Mouse (Mus musculus) frontal cortex, adult 2 months (tissue): ENCODE data around the gene Adamts2. TPM values are rescaled to one million over a fixed set of nuclear protein-coding genes. Genes with fewer than 3 reads are reported as not detected.
A peak's percentile ranks its signal among the peaks of the same experiment; 100 is the strongest.

Experiments used
- DNase-seq, 2 experiments: peaks; one replicate each; pipeline ENCODE4 v3.0.0; 2022; ENCODE audit warnings: low spot score in 1 of 2; ENCODE audit errors: extremely low spot score in 1 of 2
- polyA plus RNA-seq: library from polyadenylated mRNA; depleted of rRNA; stranded (reverse); fragments of >200 nt; gene quantifications from 2 replicates; pipeline ENCODE4 v1.2.3, GENCODE M21; 2012

Gene Adamts2
- polyA plus RNA-seq, 1 experiment, result 7.5 TPM

GRCm38 (mm10) chr11:50718862-50719261 is 117.0 kb downstream of the Adamts2 start:
- DNase-seq, result no peak

DNA sequence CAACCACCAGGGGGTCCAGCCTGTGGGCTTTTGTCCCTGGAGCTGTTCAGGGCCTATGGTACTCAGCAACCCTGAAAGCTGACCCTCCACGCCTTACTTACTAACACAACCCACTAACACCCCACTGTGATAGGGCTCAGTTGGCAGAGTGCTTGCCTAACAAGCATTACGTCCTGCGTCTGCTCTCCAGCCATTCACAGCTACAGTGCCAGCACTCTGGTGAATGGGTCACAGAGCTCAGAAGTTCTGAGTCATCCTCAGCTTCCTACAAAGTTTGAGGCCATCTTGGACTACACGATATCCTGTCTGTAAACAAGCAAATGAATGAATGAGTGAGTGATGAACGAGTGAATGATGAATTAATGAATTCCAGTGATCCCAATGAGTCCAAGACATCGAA is 118.5 kb downstream of the Adamts2 start:
- no peak for DNase-seq

DNA sequence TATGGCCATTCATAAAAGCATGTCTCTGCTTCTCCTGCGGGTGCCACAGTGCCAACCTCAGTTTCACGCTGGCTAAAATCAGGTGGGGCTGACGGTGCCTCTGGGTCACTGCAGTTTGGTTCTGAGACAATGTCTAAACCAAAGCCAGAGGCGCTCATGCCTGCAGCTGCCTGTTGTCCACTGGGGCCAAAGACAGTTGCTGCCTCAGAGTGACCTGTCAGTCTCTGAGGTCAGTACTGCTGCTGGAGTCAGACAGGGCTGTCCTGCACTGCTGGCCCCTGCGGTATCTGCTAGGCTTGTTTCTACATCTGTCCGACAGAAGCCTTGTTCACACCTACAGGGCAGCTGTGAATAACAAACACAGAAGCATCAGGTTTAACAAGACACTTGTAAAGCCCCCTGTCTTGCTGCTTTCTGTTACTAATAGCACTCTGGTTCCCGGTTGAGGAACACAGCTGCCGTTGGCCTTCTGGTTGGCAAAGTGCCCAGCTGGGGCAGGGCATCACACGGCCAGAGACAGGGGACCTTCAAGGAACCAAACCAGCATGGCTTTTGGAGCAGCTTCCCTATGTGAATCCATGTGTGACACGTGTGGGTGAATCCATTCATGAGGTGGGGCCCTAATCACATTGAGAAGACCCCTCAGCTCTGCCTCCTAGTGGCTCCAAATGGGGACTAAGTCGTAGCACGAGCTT is 119.1 kb downstream of the Adamts2 start:
- no peak for DNase-seq

GRCm38 (mm10) chr11:50725595-50725994 is 123.7 kb downstream of the Adamts2 start:
- DNase-seq, result no peak

- DNase-seq, result no peak
Measured at GRCm38 (mm10) chr11:50726035-50726434, 124.2 kb downstream of the Adamts2 start.

DNA sequence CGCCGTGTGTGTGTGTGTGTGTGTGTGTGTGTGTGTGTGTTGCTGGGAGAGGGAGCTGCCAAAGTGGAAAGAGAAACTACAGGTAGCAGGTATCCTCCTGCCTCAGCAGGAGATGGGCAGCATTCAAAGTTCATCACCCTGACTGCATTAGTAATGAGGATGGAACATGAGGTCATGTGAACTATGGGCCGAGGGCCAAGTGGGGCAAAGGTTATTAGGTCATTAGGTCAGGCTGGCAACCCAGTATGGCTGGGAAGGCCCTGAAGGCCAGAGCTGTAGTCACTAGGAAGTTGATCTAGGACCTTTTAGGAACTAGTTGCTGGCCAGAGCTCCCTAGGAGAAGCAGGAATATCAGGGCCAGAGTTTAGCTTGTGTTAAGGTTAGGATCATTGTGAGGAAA is 131.3 kb downstream of the Adamts2 start:
- no peak for DNase-seq

DNA sequence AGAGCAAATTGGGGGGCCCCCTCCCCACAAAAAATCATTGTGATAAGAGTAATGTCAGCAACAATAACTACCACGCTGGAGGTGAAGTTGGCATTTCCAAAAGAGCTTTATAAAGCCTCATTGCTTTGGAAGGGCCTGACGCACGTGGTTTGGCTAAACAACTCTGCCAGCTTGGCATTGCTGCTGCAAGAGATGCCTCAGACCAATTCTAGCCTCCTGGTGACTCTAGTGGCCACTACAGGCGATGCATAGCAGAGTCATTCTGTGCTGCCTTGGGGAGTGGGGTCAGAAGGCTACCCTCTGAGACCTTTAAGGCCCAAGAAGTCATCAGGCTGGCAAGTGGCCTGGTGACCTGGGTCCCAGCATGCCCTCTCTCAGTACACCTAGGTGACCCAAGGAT is 132.2 kb downstream of the Adamts2 start:
- DNase-seq, result peak in 1 of 2 experiments; percentile 8

DNA sequence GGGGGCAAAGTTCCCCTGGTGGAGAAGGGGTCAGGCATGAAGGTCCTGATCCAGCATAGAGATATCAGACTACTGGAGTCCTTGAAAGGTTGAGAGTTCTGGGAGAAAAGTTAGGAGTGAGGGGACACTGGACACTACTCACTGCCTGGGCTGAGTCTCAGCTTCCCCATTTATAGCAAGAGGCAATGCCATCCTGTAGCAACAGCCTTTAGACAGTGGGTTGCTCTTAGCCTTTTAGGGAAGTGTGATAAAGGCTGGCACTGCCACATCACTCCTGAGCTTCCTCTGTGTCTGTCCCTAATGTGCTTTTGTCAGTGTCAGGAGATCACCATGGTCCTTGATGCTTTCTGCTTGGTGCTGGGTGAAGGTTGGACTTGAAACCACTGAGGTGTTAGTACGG is 134.7 kb downstream of the Adamts2 start:
- DNase-seq, result no peak

GRCm38 (mm10) chr11:50738436-50738835 is 136.6 kb downstream of the Adamts2 start:
- no peak for DNase-seq

- DNase-seq, result no peak
Measured at GRCm38 (mm10) chr11:50739453-50739852, 137.6 kb downstream of the Adamts2 start.

DNA sequence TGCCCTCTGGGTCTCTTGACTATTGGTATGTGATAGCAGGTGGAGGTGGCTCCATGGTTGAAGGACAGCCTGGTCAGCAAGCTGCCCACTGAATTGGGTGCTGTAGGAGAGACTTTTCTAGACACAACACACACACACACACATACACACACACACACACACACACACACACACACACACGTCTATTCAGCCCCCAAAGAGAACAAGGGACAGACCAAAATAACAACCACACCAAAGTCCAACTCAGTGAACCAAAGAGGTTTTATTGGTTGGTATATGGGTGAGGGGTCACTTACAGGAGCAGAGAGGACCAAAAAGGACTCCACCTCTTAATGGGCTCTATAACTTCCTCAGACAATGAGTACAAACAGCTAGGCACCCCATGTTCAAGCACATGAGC is 140.3 kb downstream of the Adamts2 start:
- no peak for DNase-seq

DNA sequence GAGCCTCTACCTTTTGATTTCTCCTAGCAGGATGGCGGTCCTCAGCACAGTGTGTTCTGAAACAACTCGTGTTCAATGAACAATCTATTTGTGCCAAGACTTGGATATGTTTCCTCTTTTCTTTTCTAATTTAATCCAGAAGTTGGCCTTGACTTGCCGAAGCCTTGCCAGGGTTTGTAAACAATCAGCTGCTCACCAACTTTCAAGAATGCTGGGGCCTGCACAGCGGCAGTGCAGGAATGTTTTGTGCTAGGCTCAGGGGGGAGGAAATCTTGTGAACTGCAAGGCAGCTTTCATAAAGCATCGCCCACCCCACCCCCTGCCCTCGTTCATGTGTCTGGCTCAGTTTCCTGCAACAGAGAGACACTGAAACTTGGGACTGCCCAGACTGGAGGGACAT is 143.1 kb downstream of the Adamts2 start:
- peak; percentile 40 to 56 for DNase-seq

- no peak for DNase-seq
Measured at GRCm38 (mm10) chr11:50746508-50746907, 144.6 kb downstream of the Adamts2 start.

- DNase-seq, result no peak
Measured at GRCm38 (mm10) chr11:50750983-50751585, 149.2 kb downstream of the Adamts2 start.

DNA sequence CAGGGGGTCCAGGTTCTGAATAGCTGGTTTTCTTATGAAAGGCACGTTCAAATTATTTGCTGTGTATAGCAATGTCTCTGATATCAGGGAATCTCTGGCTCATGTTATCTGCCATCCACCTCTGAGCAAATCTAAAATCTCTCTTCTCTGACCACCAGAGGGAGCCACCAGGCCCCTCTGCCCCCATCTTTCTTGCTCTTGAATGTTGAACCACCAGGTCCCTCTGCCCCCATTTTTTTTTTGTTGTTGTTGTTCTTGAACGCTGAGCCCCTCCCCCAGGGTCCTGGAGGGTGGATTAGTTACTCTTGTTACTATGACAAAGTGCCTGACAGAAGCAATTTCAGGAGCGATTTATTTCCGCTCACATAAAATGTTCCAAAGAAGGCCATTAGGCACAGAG is 155.9 kb downstream of the Adamts2 start:
- DNase-seq, result peak in 1 of 2 experiments; percentile 21

- DNase-seq, result peak in 1 of 2 experiments; percentile 20
Measured at GRCm38 (mm10) chr11:50766461-50766860, 164.6 kb downstream of the Adamts2 start.

GRCm38 (mm10) chr11:50767039-50767438 is 165.2 kb downstream of the Adamts2 start:
- DNase-seq, result peak in 1 of 2 experiments; percentile 54

- DNase-seq, result peak; percentile 78 to 96
Measured at GRCm38 (mm10) chr11:50768995-50769749, 167.3 kb downstream of the Adamts2 start.

DNA sequence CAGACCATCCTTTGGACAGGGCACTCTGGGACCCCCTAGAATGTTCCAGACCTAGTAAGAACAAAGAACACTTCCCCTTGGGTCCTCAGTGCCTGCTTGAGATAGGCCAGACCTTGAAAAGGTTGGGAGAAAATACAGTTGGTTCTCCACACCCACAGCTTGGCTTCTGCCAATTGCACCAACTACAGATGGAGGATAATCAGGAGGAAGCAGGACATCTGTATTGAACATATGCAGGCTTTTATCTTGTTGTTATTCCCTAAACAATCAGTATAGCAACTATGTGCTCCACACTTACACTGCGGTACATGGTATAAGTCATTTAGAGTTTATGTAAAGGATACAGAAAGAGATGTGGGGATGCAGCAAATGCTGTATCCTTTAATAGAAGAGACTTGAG is 169.1 kb downstream of the Adamts2 start:
- DNase-seq, result peak in 1 of 2 experiments; percentile 21

DNA sequence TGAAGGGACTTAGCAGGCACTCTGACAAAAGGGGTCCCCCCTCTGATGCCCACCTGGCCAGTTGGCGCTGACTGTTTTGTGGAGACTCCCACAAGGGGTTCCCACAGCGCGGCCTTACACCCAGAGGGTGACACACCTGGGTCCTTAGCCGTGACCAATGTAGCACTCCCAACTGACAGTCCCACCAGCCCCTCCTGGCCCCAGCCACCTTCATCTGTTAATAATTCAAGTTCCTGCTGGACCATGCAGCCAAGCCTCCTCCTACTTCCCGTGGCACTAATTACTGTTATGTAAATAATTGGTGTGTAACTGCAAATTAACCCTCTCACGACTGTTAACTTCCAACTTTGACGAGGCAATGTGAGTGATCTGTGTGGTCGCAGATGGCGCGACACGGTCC is 195.8 kb downstream of the Adamts2 start:
- no peak for DNase-seq

- DNase-seq, result no peak
Measured at GRCm38 (mm10) chr11:50798836-50799235, 197.0 kb downstream of the Adamts2 start.

GRCm38 (mm10) chr11:50814233-50814632 is 212.3 kb downstream of the Adamts2 start:
- DNase-seq, result no peak
